Mouse (Mus musculus): ENCODE results near the gene Klf4. TPM values are rescaled to one million over a fixed set of nuclear protein-coding genes. Genes with fewer than 3 reads are reported as not detected.

Gene Klf4
- total and polyA plus RNA-seq, 2 experiments from 2014 or later: 4.1 to 12.4 TPM

GRCm38 (mm10) chr4:55517438-55517837 is 14.8 kb downstream of the Klf4 start:
- no peak for TF ChIP-seq CTCF (IDR thresholded peaks at IDR 0.05)

GRCm38 (mm10) chr4:55516048-55516447 is 16.2 kb downstream of the Klf4 start:
- H3K9me3 ChIP-seq (ENCODE audit: low read length): no peaks in the 10 kb centered on the region
- no peak overlapping the region for H3K9ac ChIP-seq (replicated peaks; ENCODE audit: low read length, poor library complexity, severe bottlenecking)
- no peaks in the 10 kb centered on the region; the same call in 1 of the 2 replicates for H3K36me3 ChIP-seq (ENCODE audit: insufficient read depth, low read length)
- no peak overlapping the region for H3K4me2 ChIP-seq (ENCODE audit: low read depth, low read length, poor library complexity, severe bottlenecking)
- no peak overlapping the region for H3K4me3 ChIP-seq (ENCODE audit: low read depth, low read length)
- no peak overlapping the region for H3K27ac ChIP-seq (ENCODE audit: low read depth, low read length)
- no peaks in the 10 kb centered on the region for H3K4me1 ChIP-seq (ENCODE audit: insufficient read depth, low read length)
- DNase-seq (ENCODE audit: low spot score) (no peak), ATAC-seq (ENCODE audit: low FRiP score) (no peak)
- 88% methylated on average over 8 of the region's 8 CpGs for WGBS
- no peaks in the 10 kb centered on the region for H3K27me3 ChIP-seq (ENCODE audit: insufficient read depth, low read length)
- TF ChIP-seq CTCF (IDR thresholded peaks at IDR 0.05): no peak

More at GRCm38 (mm10) chr4:55517438-55517837, 14.8 kb downstream of the Klf4 start:
- no peak for DNase-seq (ENCODE audit: low spot score)
- WGBS: 88% methylated on average over 7 of the region's 7 CpGs
- Histone ChIP-seq H3K4me2 (ENCODE audit: low read depth, low read length, poor library complexity, severe bottlenecking) (no peak overlapping the region), H3K27me3 (ENCODE audit: insufficient read depth, low read length) (no peaks in the 10 kb centered on the region), H3K27ac (ENCODE audit: low read depth, low read length) (no peak overlapping the region), H3K9me3 (ENCODE audit: low read length) (no peaks in the 10 kb centered on the region), H3K36me3 (ENCODE audit: insufficient read depth, low read length) (no peaks in the 10 kb centered on the region; the same call in 1 of the 2 replicates), H3K9ac (replicated peaks; ENCODE audit: low read length, poor library complexity, severe bottlenecking) (no peak overlapping the region), H3K4me1 (ENCODE audit: insufficient read depth, low read length) (no peaks in the 10 kb centered on the region), H3K4me3 (ENCODE audit: low read depth, low read length) (no peak overlapping the region)
- ATAC-seq (ENCODE audit: low FRiP score): no peak

GRCm38 (mm10) chr4:55514733-55515176 is 17.5 kb downstream of the Klf4 start:
- peak; percentile 87 for DNase-seq (ENCODE audit: low spot score)
- Histone ChIP-seq H3K27ac (ENCODE audit: low read depth, low read length) (peak overlapping the region; percentile 67), H3K4me2 (ENCODE audit: low read depth, low read length, poor library complexity, severe bottlenecking) (peak overlapping the region; percentile 86), H3K4me3 (ENCODE audit: low read depth, low read length) (peak overlapping the region; percentile 59), H3K27me3 (ENCODE audit: insufficient read depth, low read length) (no peaks in the 10 kb centered on the region), H3K4me1 (ENCODE audit: insufficient read depth, low read length) (no peaks in the 10 kb centered on the region), H3K9ac (replicated peaks; ENCODE audit: low read length, poor library complexity, severe bottlenecking) (peak overlapping the region; percentile 68), H3K36me3 (ENCODE audit: insufficient read depth, low read length) (no peaks in the 10 kb centered on the region; the same call in 1 of the 2 replicates), H3K9me3 (ENCODE audit: low read length) (no peaks in the 10 kb centered on the region)
- ATAC-seq (ENCODE audit: low FRiP score): peak; percentile 96
- under 1% methylated on average over 33 of the region's 39 CpGs for WGBS
- TF ChIP-seq CTCF (IDR thresholded peaks at IDR 0.05): peak; percentile 87

GRCm38 (mm10) chr4:55513615-55514279 is 18.5 kb downstream of the Klf4 start:
- Histone ChIP-seq H3K4me2 (ENCODE audit: low read depth, low read length, poor library complexity, severe bottlenecking) (peak overlapping the region; percentile 86; the same call in 1 of the 2 replicates), H3K9me3 (ENCODE audit: low read length) (no peaks in the 10 kb centered on the region), H3K4me1 (ENCODE audit: insufficient read depth, low read length) (no peaks in the 10 kb centered on the region), H3K27me3 (ENCODE audit: insufficient read depth, low read length) (no peaks in the 10 kb centered on the region), H3K27ac (ENCODE audit: low read depth, low read length) (no peak overlapping the region), H3K36me3 (ENCODE audit: insufficient read depth, low read length) (no peaks in the 10 kb centered on the region; the same call in 1 of the 2 replicates), H3K9ac (replicated peaks; ENCODE audit: low read length, poor library complexity, severe bottlenecking) (no peak overlapping the region), H3K4me3 (ENCODE audit: low read depth, low read length) (no peak overlapping the region)
- TF ChIP-seq CTCF (IDR thresholded peaks at IDR 0.05): no peak
- whole genome bisulfite sequencing: 87% methylated on average over 7 of the region's 7 CpGs
- ATAC-seq (ENCODE audit: low FRiP score) (no peak), DNase-seq (ENCODE audit: low spot score) (no peak)

- Histone ChIP-seq H3K4me3 (ENCODE audit: low read depth, low read length) (no peak overlapping the region), H3K27me3 (ENCODE audit: insufficient read depth, low read length) (no peaks in the 10 kb centered on the region), H3K9ac (replicated peaks; ENCODE audit: low read length, poor library complexity, severe bottlenecking) (no peak overlapping the region), H3K4me1 (ENCODE audit: insufficient read depth, low read length) (no peaks in the 10 kb centered on the region), H3K36me3 (ENCODE audit: insufficient read depth, low read length) (no peaks in the 10 kb centered on the region; the same call in 1 of the 2 replicates), H3K4me2 (ENCODE audit: low read depth, low read length, poor library complexity, severe bottlenecking) (no peak overlapping the region), H3K9me3 (ENCODE audit: low read length) (no peaks in the 10 kb centered on the region), H3K27ac (ENCODE audit: low read depth, low read length) (no peak overlapping the region)
- ATAC-seq (ENCODE audit: low FRiP score) (no peak), DNase-seq (ENCODE audit: low spot score) (no peak)
- no peak for TF ChIP-seq CTCF (IDR thresholded peaks at IDR 0.05)
- 84% methylated on average over 2 of the region's 2 CpGs for WGBS
These were observed 20.9 kb downstream of the Klf4 start for GRCm38 (mm10) chr4:55511389-55511788.

- Histone ChIP-seq H3K4me3 (ENCODE audit: low read depth, low read length) (no peak overlapping the region), H3K4me2 (ENCODE audit: low read depth, low read length, poor library complexity, severe bottlenecking) (no peak overlapping the region), H3K36me3 (ENCODE audit: insufficient read depth, low read length) (no peaks in the 10 kb centered on the region), H3K9me3 (ENCODE audit: low read length) (no peaks in the 10 kb centered on the region), H3K4me1 (ENCODE audit: insufficient read depth, low read length) (no peaks in the 10 kb centered on the region), H3K9ac (replicated peaks; ENCODE audit: low read length, poor library complexity, severe bottlenecking) (no peak overlapping the region), H3K27me3 (ENCODE audit: insufficient read depth, low read length) (no peaks in the 10 kb centered on the region), H3K27ac (ENCODE audit: low read depth, low read length) (no peak overlapping the region)
- WGBS: 86% methylated on average over 7 of the region's 7 CpGs
- ATAC-seq (ENCODE audit: low FRiP score) (no peak), DNase-seq (ENCODE audit: low spot score) (no peak)
- TF ChIP-seq CTCF (IDR thresholded peaks at IDR 0.05): no peak
These were observed 23.6 kb downstream of the Klf4 start for GRCm38 (mm10) chr4:55508712-55509111.
